Mouse (Mus musculus) CH12.LX (cell line): ENCODE data around the gene Rdh8. TPM values are rescaled to one million over a fixed set of nuclear protein-coding genes. Genes with fewer than 3 reads are reported as not detected.
"Not testable (repeated sequence)": the region's sequence is repeated elsewhere in the genome, so short reads cannot be mapped to it uniquely, and the experiment has no call there.

Experiments used
- DNase-seq: peaks from one replicate; pipeline ENCODE4 v3.0.0-alpha.2; 2013; ENCODE audit errors: extremely low read depth
- H3K27ac ChIP-seq: 2 replicates; pipeline ENCODE4 v1.5.1; 2012; ENCODE audit warnings: low read depth, mild to moderate bottlenecking, control low read depth, moderate library complexity; ENCODE audit not compliant: insufficient read depth
- H3K27me3 ChIP-seq: replicated peaks from 2 replicates; pipeline ENCODE3; 2012; ENCODE audit warnings: inconsistent platforms
- H3K36me3 ChIP-seq, 2 experiments: replicated peaks in 1 of 2; 2 replicates each; pipeline versions ENCODE3 to v1.6.1; 2012; ENCODE audit warnings: inconsistent platforms in 1 of 2, low read length in 1 of 2, mild to moderate bottlenecking in 1 of 2, mixed read lengths in 1 of 2, moderate library complexity in 1 of 2; ENCODE audit not compliant: control insufficient read depth in 1 of 2, insufficient read depth in 1 of 2
- H3K4me1 ChIP-seq, 2 experiments: 2 replicates each; pipeline ENCODE4 v1.6.1; 2012; ENCODE audit warnings: inconsistent platforms in 1 of 2, moderate library complexity in 1 of 2; ENCODE audit not compliant: insufficient read depth in 2 of 2, control insufficient read depth in 1 of 2
- H3K4me2 ChIP-seq: 2 replicates; pipeline ENCODE4 v1.6.1; 2012; ENCODE audit warnings: low read depth, mild to moderate bottlenecking, control low read depth; ENCODE audit not compliant: poor library complexity, insufficient read depth, severe bottlenecking
- H3K4me3 ChIP-seq, 3 experiments: fragments of 150-350 bp in 1 of 3; sonication (generic) in 1 of 3; replicated peaks in 1 of 3; 2 replicates each; pipeline versions ENCODE3 to v1.5.1; 2011 to 2012; ENCODE audit warnings: low read depth in 2 of 3, low read length in 2 of 3, mild to moderate bottlenecking in 2 of 3, moderate library complexity in 2 of 3, control low read depth in 1 of 3, improper control_type of control experiment in 1 of 3, inconsistent platforms in 1 of 3, mixed read lengths in 1 of 3; ENCODE audit not compliant: poor library complexity in 1 of 3
- H3K79me2 ChIP-seq: replicated peaks from 2 replicates; pipeline ENCODE4 v1.6.1; 2012; ENCODE audit warnings: mild to moderate bottlenecking, moderate library complexity; ENCODE audit not compliant: control insufficient read depth, poor library complexity, insufficient read depth, severe bottlenecking; ENCODE audit errors: extremely low read depth
- H3K9ac ChIP-seq: 2 replicates; pipeline ENCODE4 v1.6.1; 2012; ENCODE audit warnings: low read depth, mild to moderate bottlenecking, control low read depth, moderate library complexity; ENCODE audit not compliant: insufficient read depth
- H3K9me3 ChIP-seq: replicated peaks from 2 replicates; pipeline ENCODE3; 2012; ENCODE audit warnings: low read length, inconsistent platforms, mixed read lengths
- BHLHE40 ChIP-seq: IDR thresholded peaks from 2 replicates; pipeline ENCODE4 v1.6.1; 2011; ENCODE audit warnings: mild to moderate bottlenecking, low read depth, low read length, improper control_type of control experiment
- CHD1 ChIP-seq: IDR thresholded peaks from 2 replicates; pipeline ENCODE4 v1.6.1; 2012; ENCODE audit warnings: low read depth, low read length, improper control_type of control experiment, inconsistent platforms
- E2F4 ChIP-seq: IDR thresholded peaks from 2 replicates; pipeline ENCODE4 v1.6.1; 2011; ENCODE audit warnings: low read depth, low read length, improper control_type of control experiment; ENCODE audit not compliant: insufficient replicate concordance
- ELF1 ChIP-seq: IDR thresholded peaks from 2 replicates; pipeline ENCODE4 v1.6.1; 2014; ENCODE audit warnings: low read depth, mild to moderate bottlenecking, inconsistent platforms, low read length, improper control_type of control experiment
- EP300 ChIP-seq: IDR thresholded peaks from 2 replicates; pipeline ENCODE4 v1.6.1; 2011; ENCODE audit warnings: low read length, improper control_type of control experiment
- ETS1 ChIP-seq: conservative IDR thresholded peaks from 2 replicates; pipeline ENCODE4 v1.6.1; 2012; ENCODE audit warnings: low read depth, mild to moderate bottlenecking, inconsistent platforms, low read length, improper control_type of control experiment, moderate library complexity
- GABPA ChIP-seq: IDR thresholded peaks from 2 replicates; pipeline ENCODE4 v1.6.1; 2012; ENCODE audit warnings: low read depth, low read length, improper control_type of control experiment, inconsistent platforms; ENCODE audit not compliant: insufficient replicate concordance
- HCFC1 ChIP-seq: IDR thresholded peaks from 2 replicates; pipeline ENCODE4 v1.6.1; 2012; ENCODE audit warnings: low read depth, mild to moderate bottlenecking, inconsistent platforms, low read length, improper control_type of control experiment
- IRF4 ChIP-seq: IDR thresholded peaks from 2 replicates; pipeline ENCODE4 v1.6.1; 2014; ENCODE audit warnings: low read depth, mild to moderate bottlenecking, inconsistent platforms, low read length, improper control_type of control experiment
- MAFK ChIP-seq: IDR thresholded peaks from 2 replicates; pipeline ENCODE4 v1.6.1; 2011; ENCODE audit warnings: low read length, improper control_type of control experiment; ENCODE audit not compliant: insufficient replicate concordance
- MEF2A ChIP-seq: IDR thresholded peaks from 2 replicates; pipeline ENCODE4 v1.6.1; 2014; ENCODE audit warnings: low read depth, mild to moderate bottlenecking, inconsistent platforms, low read length, improper control_type of control experiment, borderline replicate concordance
- NELFE ChIP-seq: IDR thresholded peaks from 2 replicates; pipeline ENCODE4 v1.6.1; 2011; ENCODE audit warnings: low read depth, low read length, improper control_type of control experiment
- NRF1 ChIP-seq: IDR thresholded peaks from 2 replicates; pipeline ENCODE4 v1.6.1; 2014; ENCODE audit warnings: low read depth, mild to moderate bottlenecking, inconsistent platforms, low read length, improper control_type of control experiment, moderate library complexity
- POLR2AphosphoS2 ChIP-seq: IDR thresholded peaks from 2 replicates; pipeline ENCODE4 v1.6.1; 2011; ENCODE audit warnings: low read depth, low read length, improper control_type of control experiment
- RAD21 ChIP-seq: IDR thresholded peaks from 2 replicates; pipeline ENCODE4 v1.6.1; 2011; ENCODE audit warnings: low read depth, mild to moderate bottlenecking, low read length, improper control_type of control experiment, moderate library complexity
- RCOR1 ChIP-seq: conservative IDR thresholded peaks from 2 replicates; pipeline ENCODE4 v1.6.1; 2012; ENCODE audit warnings: low read depth, mild to moderate bottlenecking, inconsistent platforms, low read length, improper control_type of control experiment
- SIN3A ChIP-seq: IDR thresholded peaks from 2 replicates; pipeline ENCODE4 v1.6.1; 2012; ENCODE audit warnings: low read length, improper control_type of control experiment, inconsistent platforms
- TBP ChIP-seq: conservative IDR thresholded peaks from 2 replicates; pipeline ENCODE4 v1.6.1; 2011; ENCODE audit warnings: low read depth, low read length, improper control_type of control experiment
- TCF12 ChIP-seq: IDR thresholded peaks from 2 replicates; pipeline ENCODE4 v1.6.1; 2014; ENCODE audit warnings: low read depth, mild to moderate bottlenecking, inconsistent platforms, low read length, improper control_type of control experiment
- UBTF ChIP-seq: IDR thresholded peaks from 2 replicates; pipeline ENCODE4 v1.6.1; 2012; ENCODE audit warnings: low read depth, mild to moderate bottlenecking, inconsistent platforms, low read length, improper control_type of control experiment, moderate library complexity
- USF2 ChIP-seq: conservative IDR thresholded peaks from 2 replicates; pipeline ENCODE4 v1.6.1; 2011; ENCODE audit warnings: low read depth, low read length, improper control_type of control experiment
- ZMIZ1 ChIP-seq: IDR thresholded peaks from 2 replicates; pipeline ENCODE4 v1.6.1; 2012; ENCODE audit warnings: low read depth, mild to moderate bottlenecking, inconsistent platforms, low read length, improper control_type of control experiment
- dilution Hi-C: fragments of 300-500 bp; cut with MboI; formaldehyde crosslinking; loops from 2 replicates; pipeline ENCODE4 v1.14.3; 2020; ENCODE audit warnings: low sequenced_read_pairs; ENCODE audit not compliant: extremely low pct_unique_long_range_greater_than_20kb, extremely low pct_ligation_motif_present
- in situ Hi-C: fragments of 300-500 bp; cut with MboI; formaldehyde crosslinking; loops from 3 replicates; pipeline ENCODE4 v1.14.3; 2019; ENCODE audit warnings: low sequenced_read_pairs, low pct_ligation_motif_present, low pct_unique_long_range_greater_than_20kb, mixed read lengths
- polyA plus RNA-seq: library from polyadenylated mRNA; unstranded; fragments of >175 nt; gene quantifications from 2 replicates; pipeline ENCODE4 v1.2.1, GENCODE M21; 2012; ENCODE audit warnings: low read depth; ENCODE audit not compliant: insufficient read length
- total RNA-seq, 2 experiments: library from RNA; depleted of rRNA; stranded (reverse); fragments of 300-350 nt in 1 of 2; fragments of >200 nt in 1 of 2; gene quantifications; 2 replicates each; pipeline ENCODE4 v1.2.3; 2012 to 2014

Gene Rdh8
- total and polyA plus RNA-seq, 3 experiments, result not detected

- dilution Hi-C loops, result no loop called here
- in situ Hi-C loops, result loop anchor here (5.0 kb wide), 1 partner anchor 93 kb away; no protein-coding TSS in a partner anchor
- DNase-seq, result no peak
Observed at GRCm38 (mm10) chr9:20834881-20835280, 16.6 kb downstream of the Rdh8 start.

GRCm38 (mm10) chr9:20835431-20835954 lies 17.2 kb downstream of the Rdh8 start:
- H3K27me3 ChIP-seq, result peaks cover 48% of the 10 kb centered on the region
- not testable (repeated sequence) for H3K9ac ChIP-seq

More at GRCm38 (mm10) chr9:20834881-20835280, 16.6 kb downstream of the Rdh8 start:
- TF ChIP-seq RAD21 (no peak), TBP (0 out of 2 replicates have a peak, but pooled peaks have one; percentile 70)
- H3K9ac ChIP-seq, result no peak overlapping the region
- H3K9me3 ChIP-seq, result no peaks in the 10 kb centered on the region
- no peak overlapping the region for H3K4me2 ChIP-seq
- H3K4me3 ChIP-seq, result no peak overlapping the region
- H3K27me3 ChIP-seq, result peaks cover 50% of the 10 kb centered on the region
- H3K27ac ChIP-seq, result no peak overlapping the region
- H3K36me3 ChIP-seq, result no peaks in the 10 kb centered on the region
- H3K79me2 ChIP-seq, result no peaks in the 10 kb centered on the region
- peaks cover 2 to 15% of the 10 kb centered on the region in 2 experiments; a peak in 2 of 4 replicates for H3K4me1 ChIP-seq

GRCm38 (mm10) chr9:20837184-20837947 lies 19.1 kb downstream of the Rdh8 start:
- DNase-seq, result no peak
- H3K9me3 ChIP-seq, result peaks cover 10% of the 10 kb centered on the region
- in situ Hi-C loops, result no loop called here
- H3K27me3 ChIP-seq, result peaks cover 41% of the 10 kb centered on the region
- H3K4me1 ChIP-seq, result peaks cover 2 to 9% of the 10 kb centered on the region in 2 experiments; a peak in 2 of 4 replicates
- no peak overlapping the region for H3K4me3 ChIP-seq
- TF ChIP-seq UBTF (no peak), EP300 (no peak), GABPA (no peak), ELF1 (no peak), RAD21 (no peak), MAFK (no peak), MEF2A (no peak), TCF12 (no peak), ZMIZ1 (no peak), NELFE (no peak), CHD1 (no peak), POLR2AphosphoS2 (no peak), IRF4 (no peak), SIN3A (no peak), E2F4 (no peak), USF2 (no peak), HCFC1 (no peak), NRF1 (no peak), RCOR1 (no peak)
- H3K4me2 ChIP-seq, result no peak overlapping the region
- H3K36me3 ChIP-seq, result no peaks in the 10 kb centered on the region
- H3K27ac ChIP-seq, result no peak overlapping the region
- no peaks in the 10 kb centered on the region for H3K79me2 ChIP-seq
- dilution Hi-C loops, result no loop called here
- H3K9ac ChIP-seq, result no peak overlapping the region

More at GRCm38 (mm10) chr9:20835431-20835954, 17.2 kb downstream of the Rdh8 start:
- H3K4me3 ChIP-seq, H3K9me3 ChIP-seq, dilution Hi-C loops, H3K4me2 ChIP-seq, H3K79me2 ChIP-seq, H3K36me3 ChIP-seq, H3K27ac ChIP-seq, in situ Hi-C loops: not testable (repeated sequence)
- TF ChIP-seq EP300, result peak; percentile 79
- TF ChIP-seq BHLHE40, result 0 out of 2 replicates have a peak, but pooled peaks have one; percentile 41
- TF ChIP-seq MAFK, result 0 out of 2 replicates have a peak, but pooled peaks have one; percentile 36
- TF ChIP-seq ETS1, result peak; percentile 72
- TF ChIP-seq TCF12, result peak; percentile 37; the same call in 1 of the 2 replicates
- TF ChIP-seq IRF4, result peak; percentile 72
- peak; percentile 60 for DNase-seq
- H3K4me1 ChIP-seq, result peaks cover 2 to 15% of the 10 kb centered on the region in 2 experiments; a peak in 2 of 4 replicates
